Mouse (Mus musculus) hindbrain, embryonic 15.5 days (tissue): ENCODE results near the gene Lrp3. TPM values are rescaled to one million over a fixed set of nuclear protein-coding genes. Genes with fewer than 3 reads are reported as not detected.

Experiments
- ATAC-seq: fragments of 200-750 bp; cut with Nextera tagmentation; 2 replicates; pipeline ENCODE4 v1.8.0; 2017; ENCODE audit warnings: low read depth, moderate number of reproducible peaks, moderate TSS enrichment; ENCODE audit not compliant: low FRiP score
- H3K27ac ChIP-seq: fragments of 300-500 bp; sonication (generic); replicated peaks from 2 replicates; pipeline ENCODE4 v1.5.1; 2015; ENCODE audit warnings: mild to moderate bottlenecking, inconsistent platforms
- H3K27me3 ChIP-seq: fragments of 300-500 bp; sonication (generic); 2 replicates; pipeline ENCODE4 v1.6.1; 2015; ENCODE audit warnings: control low read depth, inconsistent platforms
- H3K36me3 ChIP-seq: fragments of 300-500 bp; sonication (generic); 2 replicates; pipeline ENCODE4 v1.6.1; 2015; ENCODE audit warnings: control low read depth, inconsistent platforms
- H3K4me1 ChIP-seq: fragments of 300-500 bp; sonication (generic); replicated peaks from 2 replicates; pipeline ENCODE4 v1.6.1; 2015; ENCODE audit warnings: control low read depth, inconsistent platforms
- H3K4me2 ChIP-seq: fragments of 300-500 bp; sonication (generic); 2 replicates; pipeline ENCODE4 v1.6.1; 2015; ENCODE audit warnings: moderate library complexity, mild to moderate bottlenecking, inconsistent platforms
- H3K4me3 ChIP-seq: fragments of 300-500 bp; sonication (generic); 2 replicates; pipeline ENCODE4 v1.5.1; 2015; ENCODE audit warnings: mild to moderate bottlenecking, inconsistent platforms
- H3K9ac ChIP-seq: fragments of 300-500 bp; sonication (generic); 2 replicates; pipeline ENCODE4 v1.6.1; 2015; ENCODE audit warnings: inconsistent platforms
- H3K9me3 ChIP-seq: fragments of 300-500 bp; sonication (generic); 2 replicates; pipeline ENCODE4 v1.6.1; 2016; ENCODE audit warnings: control low read depth, inconsistent platforms
- WGBS: fragments of 180-500 bp; shearing (Covaris S2); methylation state at CpG from one replicate; pipeline ENCODE4 v1.1.7; 2015; 5-methylcytosine and 5-hydroxymethylcytosine counted together
- polyA plus RNA-seq: library from polyadenylated mRNA; unstranded; fragments of >200 nt; fragmentation: Nextera tagmentation; extraction: Ambion mirVana; gene quantifications from 2 replicates; pipeline ENCODE4 v1.2.1, GENCODE M21; 2015

Gene Lrp3
- polyA plus RNA-seq, 1 experiment from 2014 or later: 30.6 TPM

GRCm38 (mm10) chr7:35184833-35185724 is 30.2 kb downstream of the Lrp3 start:
- Histone ChIP-seq H3K27me3 (peaks cover 42% of the 10 kb centered on the region), H3K9me3 (no peaks in the 10 kb centered on the region), H3K9ac (0 out of 2 replicates have a peak overlapping the region, but pooled peaks have one; percentile 9), H3K4me1 (peaks cover 17% of the 10 kb centered on the region), H3K4me3 (peak overlapping the region; percentile 36), H3K4me2 (peak overlapping the region; percentile 56), H3K36me3 (no peaks in the 10 kb centered on the region), H3K27ac (no peak overlapping the region)
- ATAC-seq: peak; percentile 71
- 3% methylated on average over 53 of the region's 54 CpGs for WGBS

- Histone ChIP-seq H3K36me3 (no peaks in the 10 kb centered on the region), H3K9ac (no peak overlapping the region), H3K4me2 (no peak overlapping the region), H3K27ac (no peak overlapping the region), H3K27me3 (0 out of 2 replicates have a peak, but pooled peaks cover 3% of the 10 kb centered on the region), H3K4me1 (0 out of 2 replicates have a peak, but pooled peaks cover 3% of the 10 kb centered on the region), H3K9me3 (no peaks in the 10 kb centered on the region), H3K4me3 (no peak overlapping the region)
- WGBS: 50% methylated on average over 18 of the region's 18 CpGs
- no peak for ATAC-seq
These were observed 38.6 kb downstream of the Lrp3 start for GRCm38 (mm10) chr7:35176412-35177381.

DNA sequence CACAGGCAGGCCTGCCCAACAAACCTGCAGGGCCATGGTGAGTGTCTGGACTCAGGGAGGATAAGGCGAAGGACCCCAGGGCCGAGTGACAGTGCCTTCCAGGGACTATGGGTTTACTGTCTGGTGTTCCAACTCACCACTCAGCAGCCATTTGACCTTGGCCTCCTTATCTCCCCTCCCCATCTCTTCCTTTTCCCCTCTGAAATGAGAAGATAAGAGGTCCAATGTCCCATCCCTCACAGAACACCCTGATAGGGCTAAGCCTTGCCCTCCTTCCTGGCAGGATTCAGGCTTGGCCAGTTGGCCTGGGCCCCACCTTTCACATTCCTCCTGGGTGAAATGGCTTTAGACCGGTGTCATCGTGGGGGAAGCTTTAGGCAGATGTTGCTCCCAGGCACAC is 39.8 kb downstream of the Lrp3 start:
- H3K27ac ChIP-seq: no peak overlapping the region
- H3K4me2 ChIP-seq: no peak overlapping the region
- H3K36me3 ChIP-seq: no peaks in the 10 kb centered on the region
- peaks cover 7% of the 10 kb centered on the region; the same call in 1 of the 2 replicates for H3K27me3 ChIP-seq
- no peaks in the 10 kb centered on the region for H3K9me3 ChIP-seq
- H3K4me1 ChIP-seq: 0 out of 2 replicates have a peak, but pooled peaks cover 3% of the 10 kb centered on the region
- no peak overlapping the region for H3K9ac ChIP-seq
- no peak overlapping the region for H3K4me3 ChIP-seq
- 87% methylated on average over 4 of the region's 4 CpGs for WGBS
- no peak for ATAC-seq

GRCm38 (mm10) chr7:35172519-35172918 is 42.8 kb downstream of the Lrp3 start:
- H3K36me3 ChIP-seq: no peaks in the 10 kb centered on the region
- no peak overlapping the region for H3K9ac ChIP-seq
- no peak overlapping the region for H3K4me2 ChIP-seq
- H3K9me3 ChIP-seq: no peaks in the 10 kb centered on the region
- no peak for ATAC-seq
- H3K4me1 ChIP-seq: 0 out of 2 replicates have a peak, but pooled peaks cover 3% of the 10 kb centered on the region
- H3K27ac ChIP-seq: no peak overlapping the region
- H3K27me3 ChIP-seq: peaks cover 13% of the 10 kb centered on the region
- 84% methylated on average over 4 of the region's 4 CpGs for WGBS
- no peak overlapping the region for H3K4me3 ChIP-seq

- Histone ChIP-seq H3K27ac (no peak overlapping the region), H3K4me3 (no peak overlapping the region), H3K27me3 (peaks cover 13% of the 10 kb centered on the region), H3K4me1 (0 out of 2 replicates have a peak, but pooled peaks cover 3% of the 10 kb centered on the region), H3K36me3 (no peaks in the 10 kb centered on the region), H3K9me3 (no peaks in the 10 kb centered on the region), H3K4me2 (peak overlapping the region; percentile 29; the same call in 1 of the 2 replicates), H3K9ac (no peak overlapping the region)
- WGBS: 3% methylated on average over 15 of the region's 16 CpGs
- peak; percentile 79 for ATAC-seq
These were observed 43.4 kb downstream of the Lrp3 start for GRCm38 (mm10) chr7:35171867-35172382.

GRCm38 (mm10) chr7:35169341-35169740 is 46.0 kb downstream of the Lrp3 start:
- H3K4me2 ChIP-seq: no peak overlapping the region
- H3K4me3 ChIP-seq: no peak overlapping the region
- WGBS: 17% methylated on average over 6 of the region's 6 CpGs
- H3K36me3 ChIP-seq: no peaks in the 10 kb centered on the region
- no peak overlapping the region for H3K9ac ChIP-seq
- no peak overlapping the region for H3K27ac ChIP-seq
- 0 out of 2 replicates have a peak, but pooled peaks cover 3% of the 10 kb centered on the region for H3K4me1 ChIP-seq
- no peaks in the 10 kb centered on the region for H3K9me3 ChIP-seq
- ATAC-seq: peak; percentile 55
- peaks cover 13% of the 10 kb centered on the region for H3K27me3 ChIP-seq

- no peaks in the 10 kb centered on the region for H3K36me3 ChIP-seq
- ATAC-seq: no peak
- no peak overlapping the region for H3K27ac ChIP-seq
- 62% methylated on average over 2 of the region's 2 CpGs for WGBS
- 0 out of 2 replicates have a peak, but pooled peaks cover 3% of the 10 kb centered on the region for H3K4me1 ChIP-seq
- no peaks in the 10 kb centered on the region for H3K9me3 ChIP-seq
- H3K4me2 ChIP-seq: no peak overlapping the region
- H3K4me3 ChIP-seq: no peak overlapping the region
- peaks cover 10% of the 10 kb centered on the region for H3K27me3 ChIP-seq
- H3K9ac ChIP-seq: no peak overlapping the region
These were observed 47.4 kb downstream of the Lrp3 start for GRCm38 (mm10) chr7:35167925-35168324.

GRCm38 (mm10) chr7:35166988-35167387 is 48.3 kb downstream of the Lrp3 start:
- Histone ChIP-seq H3K36me3 (no peaks in the 10 kb centered on the region), H3K4me1 (no peaks in the 10 kb centered on the region), H3K27me3 (peaks cover 10% of the 10 kb centered on the region), H3K4me3 (no peak overlapping the region), H3K27ac (no peak overlapping the region), H3K9ac (no peak overlapping the region), H3K4me2 (no peak overlapping the region), H3K9me3 (no peaks in the 10 kb centered on the region)
- 90% methylated on average over 5 of the region's 5 CpGs for WGBS
- ATAC-seq: no peak

DNA sequence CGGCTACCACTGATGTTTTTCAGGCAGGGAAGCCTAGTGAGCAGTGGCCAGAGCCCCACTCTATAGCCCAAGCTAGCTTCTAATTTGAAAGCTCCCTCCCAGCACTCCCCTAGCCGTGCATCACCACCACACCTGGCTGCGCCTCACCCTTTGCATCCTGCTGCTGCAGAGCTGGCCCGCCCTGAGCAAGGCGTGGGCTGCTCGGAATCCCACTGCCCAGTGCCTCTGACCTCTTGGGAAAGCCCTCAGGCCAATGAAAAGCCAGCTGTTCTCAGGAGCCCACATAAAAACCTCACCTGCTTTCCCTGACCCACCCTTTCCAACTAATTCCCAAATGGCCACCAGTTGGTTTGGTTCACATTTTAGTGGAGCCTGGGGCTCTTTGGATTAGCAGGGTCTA is 51.2 kb downstream of the Lrp3 start:
- Histone ChIP-seq H3K9me3 (no peaks in the 10 kb centered on the region), H3K27ac (no peak overlapping the region)
- WGBS: 81% methylated on average over 6 of the region's 6 CpGs

GRCm38 (mm10) chr7:35163600-35163999 is 51.7 kb downstream of the Lrp3 start:
- no peak overlapping the region for H3K4me3 ChIP-seq
- H3K4me2 ChIP-seq: no peak overlapping the region
- no peaks in the 10 kb centered on the region for H3K4me1 ChIP-seq
- WGBS: 67% methylated on average over 7 of the region's 7 CpGs
- H3K9me3 ChIP-seq: no peaks in the 10 kb centered on the region
- H3K27me3 ChIP-seq: no peaks in the 10 kb centered on the region
- ATAC-seq: no peak
- H3K9ac ChIP-seq: no peak overlapping the region
- no peaks in the 10 kb centered on the region for H3K36me3 ChIP-seq
- no peak overlapping the region for H3K27ac ChIP-seq

More for the DNA sequence above, 51.2 kb downstream of the Lrp3 start:
- Histone ChIP-seq H3K36me3 (no peaks in the 10 kb centered on the region), H3K4me2 (no peak overlapping the region), H3K4me3 (no peak overlapping the region), H3K9ac (no peak overlapping the region), H3K4me1 (no peaks in the 10 kb centered on the region), H3K27me3 (no peaks in the 10 kb centered on the region)
- no peak for ATAC-seq

GRCm38 (mm10) chr7:35162443-35162842 is 52.9 kb downstream of the Lrp3 start:
- H3K27ac ChIP-seq: no peak overlapping the region
- H3K9ac ChIP-seq: no peak overlapping the region
- H3K36me3 ChIP-seq: no peaks in the 10 kb centered on the region
- WGBS: 83% methylated on average over 6 of the region's 6 CpGs
- no peaks in the 10 kb centered on the region for H3K4me1 ChIP-seq
- H3K4me3 ChIP-seq: no peak overlapping the region
- ATAC-seq: no peak
- no peaks in the 10 kb centered on the region for H3K27me3 ChIP-seq
- H3K9me3 ChIP-seq: no peaks in the 10 kb centered on the region
- no peak overlapping the region for H3K4me2 ChIP-seq
